14 mouse cellular contexts compared by ENCODE assay signal in genomic region chr3:68691938-68692599, GRCm38 (mm10). TPM values are rescaled to one million over a fixed set of nuclear protein-coding genes. Genes with fewer than 3 reads are reported as not detected.
DNase-seq lines count a peak whose midpoint lies in the region; ATAC-seq and TF ChIP-seq lines count a peak whose summit lies in the region.
"Had no signal": no experiment of that assay in that cellular context is flagged by ENCODE, and none has a peak within 500 bp of the region (broad histone marks: within the 10 kb centered on the region; RNA-seq: fewer than 3 reads in every experiment).

No protein-coding gene starts in this region.

- in situ Hi-C loops in CH12.LX (cut with MboI; ENCODE audit: low pct_ligation_motif_present, low pct_unique_long_range_greater_than_20kb, low sequenced_read_pairs) = loop anchor here (5.0 kb wide), 1 partner anchor 40 kb away; no protein-coding TSS in a partner anchor

- TF ChIP-seq CTCF in lung, adult 2 months (IDR thresholded peaks at IDR 0.05; ENCODE audit: insufficient read depth, low read length) = no peak
- TF ChIP-seq CTCF in CH12.LX (conservative IDR thresholded peaks at IDR 0.05 in 1 of 2, IDR thresholded peaks at IDR 0.05 in 1 of 2; ENCODE audit: low read depth in 2 of 2, low read length in 2 of 2) = no peak

- TF ChIP-seq EP300 in CH12.LX (IDR thresholded peaks at IDR 0.05; ENCODE audit: low read length) = peak; percentile 7

- no peak for ATAC-seq in heart, embryonic 13.5 days (ENCODE audit: extremely low read depth, insufficient number of reproducible peaks, low FRiP score, low TSS enrichment)
- no peak for ATAC-seq in lung, embryonic 15.5 days (ENCODE audit: borderline replicate concordance, extremely low read depth, low FRiP score, low TSS enrichment)
- peak; percentile 39 for ATAC-seq in megakaryocyte, adult 5-6 weeks (ENCODE audit: poor library complexity, severe bottlenecking)
- ATAC-seq: intestine, embryonic 15.5 days had no signal

- H3K79me2 ChIP-seq in CH12.LX (replicated peaks; ENCODE audit: control insufficient read depth, extremely low read depth, insufficient read depth, poor library complexity, severe bottlenecking) = no peaks in the 10 kb centered on the region

- H3K4me2 ChIP-seq in heart, embryonic 13.5 days = peak overlapping the region; percentile 63; the same call in 1 of the 2 replicates
- H3K4me2 ChIP-seq in lung, embryonic 15.5 days = peak overlapping the region; percentile 7; the same call in 1 of the 2 replicates
- peak overlapping the region; percentile 71; the same call in 1 of the 2 replicates for H3K4me2 ChIP-seq in CH12.LX (ENCODE audit: insufficient read depth, low read depth, poor library complexity, severe bottlenecking)
- H3K4me2 ChIP-seq: forebrain, embryonic 12.5 days; intestine, embryonic 15.5 days; limb, embryonic 12.5 days; midbrain, embryonic 12.5 days had no signal

- no peak for TF ChIP-seq RAD21 in CH12.LX (IDR thresholded peaks at IDR 0.05; ENCODE audit: low read depth, low read length)

- no peak overlapping the region for H3K4me3 ChIP-seq in heart, embryonic 13.5 days
- H3K4me3 ChIP-seq in lung, embryonic 15.5 days = no peak overlapping the region
- H3K4me3 ChIP-seq in lung, adult 2 months (replicated peaks; ENCODE audit: extremely low read depth, low read depth, low read length) = no peak overlapping the region
- peak overlapping the region; percentile 19 to 76 (median 56) for H3K4me3 ChIP-seq in CH12.LX (replicated peaks in 1 of 3; ENCODE audit: low read depth in 2 of 3, low read length in 2 of 3, poor library complexity in 1 of 3)
- H3K4me3 ChIP-seq: forebrain, embryonic 12.5 days; intestine, embryonic 15.5 days; limb, embryonic 12.5 days; midbrain, embryonic 12.5 days had no signal

- intact Hi-C loops in heart, postnatal 25 days (cut with DNase I) = loop anchor here (10.0 kb wide), 1 partner anchor 47 kb away; no protein-coding TSS in a partner anchor

- DNase-seq in heart, postnatal 25 days (ENCODE audit: low spot score) = no peak
- DNase-seq in lung, adult 2 months = no peak
- DNase-seq in CH12.LX (ENCODE audit: extremely low read depth) = no peak
- no peak for DNase-seq in urinary bladder, postnatal 10 days (ENCODE audit: low spot score)
- DNase-seq: cerebellum, adult 18-20 months had no signal

- no peak overlapping the region for H3K27ac ChIP-seq in heart, embryonic 13.5 days (replicated peaks)
- no peak overlapping the region for H3K27ac ChIP-seq in lung, embryonic 15.5 days
- H3K27ac ChIP-seq in CH12.LX (ENCODE audit: insufficient read depth, low read depth) = peak overlapping the region; percentile 91
- H3K27ac ChIP-seq: forebrain, embryonic 12.5 days; intestine, embryonic 15.5 days; midbrain, embryonic 12.5 days had no signal

- H3K27me3 ChIP-seq in heart, embryonic 13.5 days (replicated peaks) = no peaks in the 10 kb centered on the region
- H3K27me3 ChIP-seq in lung, embryonic 15.5 days = no peaks in the 10 kb centered on the region
- no peaks in the 10 kb centered on the region for H3K27me3 ChIP-seq in CH12.LX (replicated peaks)
- H3K27me3 ChIP-seq: forebrain, embryonic 12.5 days; intestine, embryonic 15.5 days; midbrain, embryonic 12.5 days had no signal

- no peaks in the 10 kb centered on the region for H3K9me3 ChIP-seq in heart, embryonic 13.5 days
- H3K9me3 ChIP-seq in lung, embryonic 15.5 days = no peaks in the 10 kb centered on the region
- no peaks in the 10 kb centered on the region for H3K9me3 ChIP-seq in CH12.LX (replicated peaks; ENCODE audit: low read length)
- H3K9me3 ChIP-seq: forebrain, embryonic 12.5 days; intestine, embryonic 15.5 days; limb, embryonic 12.5 days; midbrain, embryonic 12.5 days had no signal

- peaks cover 31% of the 10 kb centered on the region for H3K4me1 ChIP-seq in heart, embryonic 13.5 days
- peaks cover 28% of the 10 kb centered on the region for H3K4me1 ChIP-seq in lung, embryonic 15.5 days
- peaks cover 2% of the 10 kb centered on the region for H3K4me1 ChIP-seq in lung, adult 2 months (ENCODE audit: control insufficient read depth, insufficient read depth, low read length)
- H3K4me1 ChIP-seq in CH12.LX (ENCODE audit: control insufficient read depth in 1 of 2, insufficient read depth in 2 of 2) = peaks cover 11 to 53% of the 10 kb centered on the region in 2 experiments
- H3K4me1 ChIP-seq: forebrain, embryonic 12.5 days; intestine, embryonic 15.5 days; midbrain, embryonic 12.5 days had no signal

- 56% methylated on average over 7 of the region's 7 CpGs for WGBS in heart, embryonic 13.5 days
- 55% methylated on average over 7 of the region's 7 CpGs for WGBS in lung, embryonic 15.5 days
- WGBS in lung, adult 2 months = 43% methylated on average over 7 of the region's 7 CpGs

- H3K36me3 ChIP-seq in heart, embryonic 13.5 days = no peaks in the 10 kb centered on the region
- no peaks in the 10 kb centered on the region for H3K36me3 ChIP-seq in lung, embryonic 15.5 days
- peaks cover 17 to 23% of the 10 kb centered on the region in 2 experiments for H3K36me3 ChIP-seq in CH12.LX (replicated peaks in 1 of 2; ENCODE audit: control insufficient read depth in 1 of 2, insufficient read depth in 1 of 2, low read length in 1 of 2)
- H3K36me3 ChIP-seq: forebrain, embryonic 12.5 days; intestine, embryonic 15.5 days; limb, embryonic 12.5 days; midbrain, embryonic 12.5 days had no signal

- no peak overlapping the region for H3K9ac ChIP-seq in heart, embryonic 13.5 days
- H3K9ac ChIP-seq in lung, embryonic 15.5 days = no peak overlapping the region
- peak overlapping the region; percentile 66 for H3K9ac ChIP-seq in CH12.LX (ENCODE audit: insufficient read depth, low read depth)
- H3K9ac ChIP-seq: forebrain, embryonic 12.5 days; intestine, embryonic 15.5 days; limb, embryonic 12.5 days; midbrain, embryonic 12.5 days had no signal

- no peak for TF ChIP-seq POLR2A in lung, adult 2 months (IDR thresholded peaks at IDR 0.05; ENCODE audit: borderline replicate concordance, extremely low read depth, low read depth, low read length)
- TF ChIP-seq POLR2A in CH12.LX (IDR thresholded peaks at IDR 0.05; ENCODE audit: low read depth, low read length) = no peak

- dilution Hi-C loops in CH12.LX (cut with MboI; ENCODE audit: extremely low pct_ligation_motif_present, extremely low pct_unique_long_range_greater_than_20kb, low sequenced_read_pairs) = no loop called here

TF ChIP-seq in CH12.LX, 34 proteins besides CTCF, POLR2A, EP300 and RAD21:
- TF ChIP-seq TBP (conservative IDR thresholded peaks at IDR 0.05; ENCODE audit: low read depth, low read length) = 0 out of 2 replicates have a peak, but pooled peaks have one; percentile 8
- no peak for TF ChIP-seq MAFK (IDR thresholded peaks at IDR 0.05; ENCODE audit: insufficient replicate concordance, low read length)
- no peak for TF ChIP-seq KAT2A (IDR thresholded peaks at IDR 0.05; ENCODE audit: insufficient replicate concordance, low read length)
- TF ChIP-seq SIN3A (IDR thresholded peaks at IDR 0.05; ENCODE audit: low read length) = peak; percentile 71; the same call in 1 of the 2 replicates
- 0 out of 2 replicates have a peak, but pooled peaks have one; percentile 1 for TF ChIP-seq MAZ (IDR thresholded peaks at IDR 0.05; ENCODE audit: low read depth, low read length)
- no peak for TF ChIP-seq TCF12 (IDR thresholded peaks at IDR 0.05; ENCODE audit: low read depth, low read length)
- TF ChIP-seq UBTF (IDR thresholded peaks at IDR 0.05; ENCODE audit: low read depth, low read length) = 0 out of 2 replicates have a peak, but pooled peaks have one; percentile 60
- TF ChIP-seq MEF2A (IDR thresholded peaks at IDR 0.05; ENCODE audit: borderline replicate concordance, low read depth, low read length) = peak; percentile 21; the same call in 1 of the 2 replicates
- 0 out of 2 replicates have a peak, but pooled peaks have one; percentile 22 for TF ChIP-seq MYC (IDR thresholded peaks at IDR 0.05; ENCODE audit: low read depth, low read length)
- TF ChIP-seq IRF4 (IDR thresholded peaks at IDR 0.05; ENCODE audit: low read depth, low read length) = peak; percentile 5; the same call in 1 of the 2 replicates
- peak; percentile 78 for TF ChIP-seq MXI1 (IDR thresholded peaks at IDR 0.05; ENCODE audit: low read depth, low read length)
- 0 out of 2 replicates have a peak, but pooled peaks have one; percentile 25 for TF ChIP-seq CHD1 (IDR thresholded peaks at IDR 0.05; ENCODE audit: low read depth, low read length)
TF ChIP-seq in CH12.LX: peak in this region for 9.

RNA-seq across cellular contexts. Expression of gene Il12a, which starts 1.6 kb away (rescaled TPM):
- polyA plus RNA-seq in heart, embryonic 13.5 days (2015; fragmentation: Nextera tagmentation; extraction: Ambion mirVana) = 0.15 TPM in 1 of 2 replicates, not detected in the other
- under 1 TPM in 1 of 2 experiments, not detected in 1; 0.39 TPM for total RNA-seq in heart, postnatal 25 days (2021)
- 0.16 TPM in 1 of 2 replicates, not detected in the other for polyA plus RNA-seq in lung, embryonic 15.5 days (2015; fragmentation: Nextera tagmentation; extraction: Ambion mirVana)
- polyA plus RNA-seq in lung, adult 2 months (2012; rRNA removed) = 3.8 and 8.0 TPM in 2 replicates
- total RNA-seq in CH12.LX (2012; rRNA removed) (7.9 and 11.2 TPM in 2 replicates), CH12.LX (2014; rRNA removed) (12.3 and 13.7 TPM in 2 replicates)
- polyA plus RNA-seq in CH12.LX (2012; ENCODE audit: insufficient read length, low read depth) = 3.8 and 5.0 TPM in 2 replicates
- 1.1 and 1.9 TPM in 2 replicates for total RNA-seq in megakaryocyte, adult 5-6 weeks (2015)
- 3.1 and 7.6 TPM in 2 replicates for total RNA-seq in megakaryocyte, adult 5-6 weeks (2017)
- polyA plus RNA-seq: embryonic facial prominence, embryonic 11.5 days; gonadal fat pad, adult 2 months; intestine, embryonic 15.5 days; limb, embryonic 12.5 days; midbrain, embryonic 12.5 days had no signal

Comparison
In these comparisons a context has a peak if more than half of its experiments do, and no peak if none do; other contexts are left out.
1. H3K4me2 ChIP-seq: peak in every context shown above with its lines; median percentile 71 in CH12.LX; 63 in heart, embryonic 13.5 days; 7 in lung, embryonic 15.5 days.
2. H3K4me3 ChIP-seq: peak in CH12.LX (3 of 3); none in heart, embryonic 13.5 days (single experiment), lung, embryonic 15.5 days (single experiment) and lung, adult 2 months (single experiment).